22 mouse cellular contexts compared by ENCODE assay signal in the genomic region with DNA sequence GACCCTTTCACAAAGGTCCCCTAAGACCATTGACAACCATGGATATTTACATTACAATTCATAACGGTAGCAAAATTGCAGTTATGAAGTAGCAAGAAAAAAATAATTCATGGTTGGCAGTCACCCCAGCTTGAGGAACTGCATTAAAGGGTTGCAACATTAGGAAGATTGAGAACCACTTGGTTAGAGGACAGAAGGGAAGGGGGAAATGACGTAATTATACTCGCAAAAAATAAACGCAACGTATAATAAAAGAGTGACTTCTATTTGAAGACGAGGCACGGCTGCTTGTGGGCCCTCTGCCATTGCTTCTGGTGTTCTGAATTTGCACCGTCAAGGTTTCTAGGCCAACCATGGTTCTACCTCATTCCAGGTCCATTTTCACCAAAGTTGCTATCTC. TPM values are rescaled to one million over a fixed set of nuclear protein-coding genes. Genes with fewer than 3 reads are reported as not detected.
DNase-seq lines count a peak whose midpoint lies in the region; ATAC-seq and TF ChIP-seq lines count a peak whose summit lies in the region.
"Had no signal": no experiment of that assay in that cellular context is flagged by ENCODE, and none has a peak within 500 bp of the region (broad histone marks: within the 10 kb centered on the region; RNA-seq: fewer than 3 reads in every experiment).

No protein-coding gene starts in this region.

- no peak for TF ChIP-seq EP300 in liver, postnatal 0 days (IDR thresholded peaks at IDR 0.05; ENCODE audit: low read depth)

- 63% methylated on average over 8 of the region's 8 CpGs for WGBS in liver, postnatal 0 days (ENCODE audit: insufficient replicate concordance)
- 86% methylated on average over 8 of the region's 8 CpGs for WGBS in liver, embryonic 11.5 days
- 7% methylated on average over 8 of the region's 8 CpGs for WGBS in macrophage (ENCODE audit: missing documents)

- DNase-seq in liver, postnatal 0 days, result no peak
- no peak for DNase-seq in liver, embryonic 11.5 days (ENCODE audit: low spot score)
- DNase-seq in thymus, adult 18-20 months, result no peak
- no peak for DNase-seq in embryo, embryonic 9.5 days (ENCODE audit: extremely low spot score)
- DNase-seq: adrenal gland, adult 2 months; adrenal gland, postnatal 25 days; cerebellum, adult 11-12 months; cerebellum, adult 9-10 months; cerebellum, postnatal 25 days; gastrocnemius, postnatal 36 days; heart, adult 18-20 months; heart, postnatal 10 days; heart, postnatal 4 days had no signal

- no peak overlapping the region for H3K4me3 ChIP-seq in liver, postnatal 0 days (ENCODE audit: low read depth, low read length)
- no peak overlapping the region for H3K4me3 ChIP-seq in liver, embryonic 11.5 days (ENCODE audit: low read depth, low read length)
- H3K4me3 ChIP-seq in bone marrow macrophage, adult 2 months (ENCODE audit: insufficient read depth, low read length), result 0 out of 2 replicates have a peak overlapping the region, but pooled peaks have one; percentile 24
- no peak overlapping the region for H3K4me3 ChIP-seq in macrophage (ENCODE audit: inconsistent target)
- H3K4me3 ChIP-seq: embryonic facial prominence, embryonic 10.5 days; heart, embryonic 10.5 days; hindbrain, embryonic 13.5 days had no signal

- no peak for ATAC-seq in liver, postnatal 0 days
- ATAC-seq in liver, embryonic 11.5 days (replicated peaks; ENCODE audit: low FRiP score), result no peak
- ATAC-seq: forebrain, embryonic 14.5 days; hindbrain, postnatal 0 days had no signal

- H3K79me2 ChIP-seq in macrophage (ENCODE audit: inconsistent target), result no peaks in the 10 kb centered on the region

- H3K9me3 ChIP-seq in liver, postnatal 0 days (ENCODE audit: low read length), result no peaks in the 10 kb centered on the region
- no peaks in the 10 kb centered on the region for H3K9me3 ChIP-seq in liver, embryonic 11.5 days (ENCODE audit: control insufficient read depth, low read length)
- H3K9me3 ChIP-seq: embryonic facial prominence, embryonic 10.5 days; heart, embryonic 10.5 days; hindbrain, embryonic 13.5 days had no signal

- no peaks in the 10 kb centered on the region for H3K27me3 ChIP-seq in liver, postnatal 0 days (ENCODE audit: insufficient read depth, low read length)
- no peaks in the 10 kb centered on the region for H3K27me3 ChIP-seq in liver, embryonic 11.5 days (replicated peaks; ENCODE audit: control insufficient read depth, insufficient read depth, low read length)
- H3K27me3 ChIP-seq: hindbrain, embryonic 13.5 days had no signal

- no peak for TF ChIP-seq POLR2A in bone marrow macrophage, adult 2 months (IDR thresholded peaks at IDR 0.05; ENCODE audit: borderline replicate concordance, low read depth, low read length)

- H3K4me1 ChIP-seq in liver, postnatal 0 days (ENCODE audit: insufficient read depth), result no peaks in the 10 kb centered on the region
- no peaks in the 10 kb centered on the region for H3K4me1 ChIP-seq in liver, embryonic 11.5 days (replicated peaks; ENCODE audit: control insufficient read depth, insufficient read depth, low read length)
- peaks cover 16% of the 10 kb centered on the region for H3K4me1 ChIP-seq in bone marrow macrophage, adult 2 months (ENCODE audit: control insufficient read depth, insufficient read depth, low read length)
- H3K4me1 ChIP-seq: embryonic facial prominence, embryonic 10.5 days; heart, embryonic 10.5 days; hindbrain, embryonic 13.5 days had no signal

- H3K36me3 ChIP-seq in liver, postnatal 0 days (replicated peaks; ENCODE audit: insufficient read depth, low read length), result no peaks in the 10 kb centered on the region
- no peaks in the 10 kb centered on the region for H3K36me3 ChIP-seq in liver, embryonic 11.5 days (ENCODE audit: control insufficient read depth, insufficient read depth, low read length)
- H3K36me3 ChIP-seq in macrophage (ENCODE audit: inconsistent target), result no peaks in the 10 kb centered on the region
- H3K36me3 ChIP-seq: embryonic facial prominence, embryonic 10.5 days; heart, embryonic 10.5 days; hindbrain, embryonic 13.5 days had no signal

- H3K4me2 ChIP-seq in liver, postnatal 0 days (ENCODE audit: low read depth, low read length), result peak overlapping the region; percentile 27; the same call in 1 of the 2 replicates
- no peak overlapping the region for H3K4me2 ChIP-seq in liver, embryonic 11.5 days
- H3K4me2 ChIP-seq: hindbrain, embryonic 13.5 days had no signal

- no peak overlapping the region for H3K9ac ChIP-seq in liver, postnatal 0 days (replicated peaks)
- H3K9ac ChIP-seq in liver, embryonic 11.5 days (ENCODE audit: low read depth, low read length), result no peak overlapping the region
- H3K9ac ChIP-seq: hindbrain, embryonic 13.5 days had no signal

- H3K27ac ChIP-seq in liver, postnatal 0 days (ENCODE audit: low read depth), result no peak overlapping the region
- H3K27ac ChIP-seq in liver, embryonic 11.5 days (ENCODE audit: low read depth, low read length), result no peak overlapping the region
- H3K27ac ChIP-seq in bone marrow macrophage, adult 2 months (ENCODE audit: insufficient read depth, low read depth, low read length), result peak overlapping the region; percentile 66
- H3K27ac ChIP-seq in macrophage, result peak overlapping the region; percentile 68
- H3K27ac ChIP-seq: embryonic facial prominence, embryonic 10.5 days; heart, embryonic 10.5 days; hindbrain, embryonic 13.5 days; hindbrain, postnatal 0 days had no signal

- TF ChIP-seq CTCF in liver, postnatal 0 days (IDR thresholded peaks at IDR 0.05; ENCODE audit: low read depth), result no peak
- TF ChIP-seq CTCF in bone marrow macrophage, adult 2 months (IDR thresholded peaks at IDR 0.05; ENCODE audit: low read depth, low read length), result no peak

RNA-seq across cellular contexts. Expression of a gene that starts 7.8 kb away (rescaled TPM):
- 4.2 and 4.7 TPM in 2 replicates for polyA plus RNA-seq in liver, postnatal 0 days (2015; fragmentation: Nextera tagmentation; extraction: Ambion mirVana)
- polyA plus RNA-seq in liver, embryonic 11.5 days (2014; fragmentation: Nextera tagmentation; extraction: Ambion mirVana), result 5.9 and 6.1 TPM in 2 replicates
- polyA plus RNA-seq in bone marrow macrophage, adult 2 months (2012; ENCODE audit: insufficient read depth, insufficient read length, missing spikeins), result 97.6 and 98.0 TPM in 2 replicates
- 100 to 1,000 TPM in 9 of 26 experiments, 10 to 100 TPM in 16, 1 to 10 TPM in 1; 6.9 to 227 (median 68.2) TPM for total RNA-seq in macrophage (2018; cell fraction: chromatin; rRNA removed)
- total RNA-seq in macrophage (2018; cell fraction: cytosol; rRNA removed), result 100 to 1,000 TPM in 13 of 26 experiments, 10 to 100 TPM in 13; 44.5 to 152 (median 99.2) TPM
- 100 to 1,000 TPM in 14 of 26 experiments, 10 to 100 TPM in 12; 42.7 to 338 (median 106) TPM for total RNA-seq in macrophage (2018; cell fraction: nucleus; rRNA removed)
- polyA plus RNA-seq in macrophage (2018), result 131 to 179 TPM (median 136 TPM) in 3 replicates
- total RNA-seq: adrenal gland, postnatal 25 days had no signal

RNA-seq across cellular contexts. Expression of a gene that starts 11.5 kb away (rescaled TPM):
- 18.3 and 18.4 TPM in 2 replicates for polyA plus RNA-seq in liver, postnatal 0 days (2015; fragmentation: Nextera tagmentation; extraction: Ambion mirVana)
- 30.3 and 32.5 TPM in 2 replicates for polyA plus RNA-seq in liver, embryonic 11.5 days (2014; fragmentation: Nextera tagmentation; extraction: Ambion mirVana)
- polyA plus RNA-seq in bone marrow macrophage, adult 2 months (2012; ENCODE audit: insufficient read depth, insufficient read length, missing spikeins), result 21.0 and 29.4 TPM in 2 replicates
- 10 to 100 TPM in 23 of 26 experiments, 1 to 10 TPM in 3; 6.4 to 59.2 (median 25.5) TPM for total RNA-seq in macrophage (2018; cell fraction: chromatin; rRNA removed)
- 10 to 100 TPM; 13.9 to 34.7 (median 24.2) TPM for total RNA-seq in macrophage (2018; cell fraction: cytosol; rRNA removed)
- 10 to 100 TPM; 11.5 to 61.5 (median 25.2) TPM for total RNA-seq in macrophage (2018; cell fraction: nucleus; rRNA removed)
- 23.0 to 34.3 TPM (median 27.6 TPM) in 3 replicates for polyA plus RNA-seq in macrophage (2018)

RNA-seq across cellular contexts. Expression of a gene that starts 33.6 kb away (rescaled TPM):
- polyA plus RNA-seq in liver, postnatal 0 days (2015; fragmentation: Nextera tagmentation; extraction: Ambion mirVana), result 1.9 and 2.4 TPM in 2 replicates
- 10.1 and 10.4 TPM in 2 replicates for polyA plus RNA-seq in liver, embryonic 11.5 days (2014; fragmentation: Nextera tagmentation; extraction: Ambion mirVana)
- polyA plus RNA-seq in bone marrow macrophage, adult 2 months (2012; ENCODE audit: insufficient read depth, insufficient read length, missing spikeins), result 5.4 and 5.8 TPM in 2 replicates
- 10 to 100 TPM; 11.7 to 28.5 (median 21.0) TPM for total RNA-seq in macrophage (2018; cell fraction: chromatin; rRNA removed)
- total RNA-seq in macrophage (2018; cell fraction: cytosol; rRNA removed), result 1 to 10 TPM; 3.7 to 8.9 (median 6.0) TPM
- 10 to 100 TPM in 25 of 26 experiments, 1 to 10 TPM in 1; 10.0 to 32.5 (median 15.5) TPM for total RNA-seq in macrophage (2018; cell fraction: nucleus; rRNA removed)
- polyA plus RNA-seq in macrophage (2018), result 7.2 to 8.6 TPM (median 7.6 TPM) in 3 replicates

RNA-seq across cellular contexts. Expression of a gene that starts 53.8 kb away (rescaled TPM):
- 0.45 and 0.68 TPM in 2 replicates for polyA plus RNA-seq in liver, postnatal 0 days (2015; fragmentation: Nextera tagmentation; extraction: Ambion mirVana)
- polyA plus RNA-seq in liver, embryonic 11.5 days (2014; fragmentation: Nextera tagmentation; extraction: Ambion mirVana), result 0.17 and 0.51 TPM in 2 replicates
- polyA plus RNA-seq in bone marrow macrophage, adult 2 months (2012; ENCODE audit: insufficient read depth, insufficient read length, missing spikeins), result 33.5 and 34.4 TPM in 2 replicates
- total RNA-seq in macrophage (2018; cell fraction: chromatin; rRNA removed), result 10 to 100 TPM in 24 of 26 experiments, 1 to 10 TPM in 2; 2.8 to 45.4 (median 29.6) TPM
- 100 to 1,000 TPM in 5 of 26 experiments, 10 to 100 TPM in 21; 44.1 to 143 (median 74.1) TPM for total RNA-seq in macrophage (2018; cell fraction: cytosol; rRNA removed)
- total RNA-seq in macrophage (2018; cell fraction: nucleus; rRNA removed), result 100 to 1,000 TPM in 2 of 26 experiments, 10 to 100 TPM in 24; 21.2 to 110 (median 60.3) TPM
- 36.9 to 105 TPM (median 66.6 TPM) in 3 replicates for polyA plus RNA-seq in macrophage (2018)
- total RNA-seq: adrenal gland, adult 2 months; adrenal gland, postnatal 25 days; ES-E14; gastrocnemius, adult 8-10 months; gastrocnemius, postnatal 36 days; heart, adult 18-20 months; heart, postnatal 10 days; heart, postnatal 4 days had no signal
- polyA plus RNA-seq: embryonic facial prominence, embryonic 10.5 days; forebrain, embryonic 14.5 days; hindbrain, embryonic 13.5 days had no signal

Comparison
In these comparisons a context has a peak if more than half of its experiments do, and no peak if none do; other contexts are left out.
1. H3K27ac ChIP-seq: peak in bone marrow macrophage, adult 2 months (single experiment) and macrophage (single experiment); none in liver, postnatal 0 days (single experiment) and liver, embryonic 11.5 days (single experiment).
2. RNA of a gene that starts 7.8 kb away (polyA plus RNA-seq): 131 to 179 TPM in macrophage and 97.6 to 98.0 TPM in bone marrow macrophage, adult 2 months; 5.9 to 6.1 TPM in liver, embryonic 11.5 days and 4.2 to 4.7 TPM in liver, postnatal 0 days; every median in the first group is over 10 times any median in the second.